Mouse (Mus musculus) thymus, adult 2 months (tissue): ENCODE data around the gene Lamc2. TPM values are rescaled to one million over a fixed set of nuclear protein-coding genes. Genes with fewer than 3 reads are reported as not detected.

ENCODE experiments used
- DNase-seq: peaks from one replicate; pipeline ENCODE4 v3.0.0; 2021
- H3K27ac ChIP-seq: fragments of 200-500 bp; 2 replicates; pipeline ENCODE4 v1.5.1; 2012; ENCODE audit warnings: low read length, control low read depth; ENCODE audit not compliant: control insufficient read depth, insufficient read depth
- H3K27me3 ChIP-seq: fragments of 200-500 bp; 2 replicates; pipeline ENCODE4 v1.6.1; 2012; ENCODE audit warnings: mild to moderate bottlenecking, low read length, moderate library complexity, mixed read lengths; ENCODE audit not compliant: control insufficient read depth, insufficient read depth
- H3K36me3 ChIP-seq: fragments of 200-500 bp; 2 replicates; pipeline ENCODE4 v1.6.1; 2012; ENCODE audit warnings: mild to moderate bottlenecking, low read length, moderate library complexity; ENCODE audit not compliant: control insufficient read depth, insufficient read depth
- H3K4me1 ChIP-seq: fragments of 200-500 bp; replicated peaks from 2 replicates; pipeline ENCODE4 v1.6.1; 2012; ENCODE audit warnings: low read length; ENCODE audit not compliant: control insufficient read depth, insufficient read depth
- H3K4me3 ChIP-seq: fragments of 200-500 bp; 2 replicates; pipeline ENCODE4 v1.5.1; 2012; ENCODE audit warnings: mild to moderate bottlenecking, low read length, control low read depth, moderate library complexity; ENCODE audit not compliant: control insufficient read depth, insufficient read depth
- CTCF ChIP-seq: fragments of 200-500 bp; IDR thresholded peaks from 2 replicates; pipeline ENCODE4 v1.5.1; 2012; ENCODE audit warnings: mild to moderate bottlenecking, control low read depth, low read length, moderate library complexity, borderline replicate concordance; ENCODE audit not compliant: control insufficient read depth, poor library complexity, insufficient read depth; ENCODE audit errors: extremely low read depth
- POLR2A ChIP-seq: fragments of 200-500 bp; IDR thresholded peaks from 2 replicates; pipeline ENCODE4 v1.6.1; 2012; ENCODE audit warnings: mild to moderate bottlenecking, low read length, control low read depth, moderate library complexity; ENCODE audit not compliant: control insufficient read depth, poor library complexity, insufficient read depth; ENCODE audit errors: extremely low read depth
- WGBS: fragments of 180-500 bp; shearing (Covaris S2); methylation state at CpG from one replicate; pipeline ENCODE4 v1.1.7; 2018; 5-methylcytosine and 5-hydroxymethylcytosine counted together
- polyA plus RNA-seq: library from polyadenylated mRNA; depleted of rRNA; stranded (reverse); fragments of >200 nt; gene quantifications from 2 replicates; pipeline ENCODE4 v1.2.3, GENCODE M21; 2012

Lamc2 gene
- polyA plus RNA-seq, 1 experiment, result 9.9 TPM

- WGBS, result 95% methylated on average over 8 of the region's 8 CpGs
- no peaks in the 10 kb centered on the region for H3K27me3 ChIP-seq
- no peak overlapping the region for H3K4me3 ChIP-seq
- TF ChIP-seq CTCF, result no peak
- no peak for TF ChIP-seq POLR2A
- H3K36me3 ChIP-seq, result no peaks in the 10 kb centered on the region
- H3K4me1 ChIP-seq, result no peaks in the 10 kb centered on the region
- DNase-seq, result no peak
- no peak overlapping the region for H3K27ac ChIP-seq
These were observed 70.9 kb downstream of the Lamc2 start for GRCm38 (mm10) chr1:153115315-153115714.

DNA sequence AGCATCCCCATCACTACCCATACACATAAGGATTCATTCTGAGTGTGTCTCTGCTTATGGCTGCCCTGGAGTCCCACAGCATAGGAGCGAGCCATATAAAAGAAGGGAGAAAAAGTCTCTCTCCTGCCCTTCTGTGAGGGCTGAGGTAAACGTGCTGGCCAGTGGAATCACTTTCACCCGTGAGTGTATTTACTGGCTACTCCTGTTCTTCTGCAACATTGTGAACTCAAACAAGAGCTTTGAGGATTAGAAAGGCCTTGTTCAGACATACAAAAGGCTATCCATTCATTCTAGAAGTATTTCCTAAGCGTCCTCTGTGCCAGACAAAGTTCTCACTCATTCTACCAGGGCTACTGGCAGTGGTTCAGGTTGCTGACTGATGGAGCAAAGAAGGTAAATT is 74.7 kb downstream of the Lamc2 start:
- DNase-seq, result no peak
- no peaks in the 10 kb centered on the region for H3K27me3 ChIP-seq
- H3K4me1 ChIP-seq, result no peaks in the 10 kb centered on the region
- TF ChIP-seq CTCF, result no peak
- TF ChIP-seq POLR2A, result no peak
- H3K36me3 ChIP-seq, result no peaks in the 10 kb centered on the region
- no peak overlapping the region for H3K4me3 ChIP-seq
- H3K27ac ChIP-seq, result no peak overlapping the region
- WGBS, result 95% methylated on average over 4 of the region's 4 CpGs

GRCm38 (mm10) chr1:153109836-153110235 is 76.4 kb downstream of the Lamc2 start:
- no peaks in the 10 kb centered on the region for H3K27me3 ChIP-seq
- H3K4me1 ChIP-seq, result no peaks in the 10 kb centered on the region
- no peaks in the 10 kb centered on the region for H3K36me3 ChIP-seq
- H3K4me3 ChIP-seq, result no peak overlapping the region
- TF ChIP-seq CTCF, result no peak
- no peak for TF ChIP-seq POLR2A
- no peak overlapping the region for H3K27ac ChIP-seq
- DNase-seq, result no peak
- 89% methylated on average over 3 of the region's 3 CpGs for WGBS

DNA sequence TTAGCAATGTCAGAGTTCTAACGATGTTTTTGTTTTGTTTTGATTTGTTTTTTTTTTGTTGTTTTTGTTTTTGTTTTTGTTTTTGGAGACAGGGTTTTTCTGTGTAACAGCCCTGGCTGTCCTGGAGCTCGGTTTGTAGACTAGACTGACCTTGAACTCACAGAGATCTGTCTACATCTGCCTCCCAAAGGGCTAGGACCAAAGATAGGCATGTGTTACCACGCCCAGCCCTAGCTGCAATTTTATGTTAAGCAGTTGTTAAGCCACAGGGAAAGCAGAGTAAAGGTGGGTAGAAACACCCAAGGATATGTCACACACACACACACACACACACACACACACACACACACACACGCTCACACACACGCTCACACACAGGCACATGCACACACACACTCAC is 76.9 kb downstream of the Lamc2 start:
- no peak for TF ChIP-seq CTCF
- no peak for TF ChIP-seq POLR2A
- Histone ChIP-seq H3K27me3 (no peaks in the 10 kb centered on the region), H3K27ac (no peak overlapping the region), H3K4me3 (no peak overlapping the region), H3K4me1 (no peaks in the 10 kb centered on the region), H3K36me3 (no peaks in the 10 kb centered on the region)
- WGBS, result 91% methylated on average over 5 of the region's 5 CpGs
- DNase-seq, result no peak

DNA sequence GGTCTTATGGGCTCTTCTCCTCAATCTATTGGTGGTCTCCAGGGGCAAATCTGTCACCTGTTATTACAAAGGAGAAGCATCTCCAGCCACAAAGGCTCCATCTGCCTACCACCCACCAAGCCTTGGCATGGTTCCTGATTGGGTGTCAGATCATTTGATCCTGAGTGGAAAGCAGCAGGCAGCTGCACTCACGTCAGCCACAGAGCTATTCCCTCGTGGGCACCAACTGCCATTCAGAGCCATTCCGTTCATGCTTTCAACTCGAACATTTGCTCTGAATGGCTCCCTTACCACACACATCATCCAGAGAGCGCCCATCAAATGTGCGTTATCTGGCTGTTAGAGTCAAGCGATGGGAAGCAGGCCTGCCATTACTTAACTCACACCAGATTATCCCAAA is 78.4 kb downstream of the Lamc2 start:
- Histone ChIP-seq H3K36me3 (no peaks in the 10 kb centered on the region), H3K4me3 (no peak overlapping the region), H3K4me1 (no peaks in the 10 kb centered on the region), H3K27me3 (no peaks in the 10 kb centered on the region), H3K27ac (no peak overlapping the region)
- DNase-seq, result no peak
- WGBS, result 60% methylated on average over 7 of the region's 7 CpGs
- TF ChIP-seq POLR2A, result no peak
- no peak for TF ChIP-seq CTCF

DNA sequence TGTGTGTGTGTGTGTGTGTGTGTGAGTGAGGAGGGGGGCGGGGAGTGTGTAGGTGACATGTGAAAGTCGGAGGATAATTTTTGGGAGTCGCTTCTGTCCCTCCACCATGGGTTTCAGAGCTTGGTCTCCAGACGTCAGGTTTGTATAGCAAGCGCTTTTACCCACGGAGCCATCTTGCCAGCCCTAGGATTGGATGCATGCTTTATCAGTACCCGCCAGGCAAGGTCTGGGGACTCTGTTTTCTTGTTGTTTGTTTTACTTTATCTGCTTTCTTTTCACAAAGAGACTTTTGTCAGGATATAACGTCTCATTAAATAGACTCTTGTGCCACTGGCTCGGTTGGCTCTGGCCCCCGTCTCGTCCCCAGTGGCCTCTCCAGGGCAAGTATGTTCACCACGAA is 81.4 kb downstream of the Lamc2 start:
- no peak for TF ChIP-seq POLR2A
- TF ChIP-seq CTCF, result no peak
- no peak for DNase-seq
- WGBS, result 89% methylated on average over 11 of the region's 12 CpGs

DNA sequence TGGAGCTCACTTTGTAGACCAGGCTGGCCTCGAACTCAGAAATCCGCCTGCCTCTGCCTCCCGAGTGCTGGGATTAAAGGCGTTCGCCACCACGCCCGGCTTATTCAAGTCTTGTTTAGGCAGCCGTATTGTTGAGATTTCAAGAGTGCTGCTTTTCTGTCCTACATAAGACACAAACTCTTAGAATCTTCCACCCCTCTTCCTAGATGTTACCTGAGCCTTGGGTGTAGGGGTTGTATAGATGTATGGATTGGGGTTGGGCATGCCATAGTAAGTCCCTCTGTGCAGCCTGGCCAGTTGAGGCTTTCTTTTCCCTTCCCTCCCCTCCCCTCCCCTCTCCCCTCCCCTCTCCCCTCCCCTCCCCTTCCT is 83.1 kb downstream of the Lamc2 start:
- Histone ChIP-seq H3K4me3 (no peak overlapping the region), H3K4me1 (no peaks in the 10 kb centered on the region), H3K36me3 (no peaks in the 10 kb centered on the region), H3K27me3 (no peaks in the 10 kb centered on the region), H3K27ac (no peak overlapping the region)
- WGBS, result 98% methylated on average over 8 of the region's 8 CpGs
- DNase-seq, result no peak
- no peak for TF ChIP-seq POLR2A
- no peak for TF ChIP-seq CTCF

More for the DNA sequence above, 81.4 kb downstream of the Lamc2 start:
- Histone ChIP-seq H3K27me3 (no peaks in the 10 kb centered on the region), H3K27ac (no peak overlapping the region), H3K36me3 (no peaks in the 10 kb centered on the region), H3K4me3 (no peak overlapping the region), H3K4me1 (no peaks in the 10 kb centered on the region)
